Mouse (Mus musculus): ENCODE data around the gene Asap3. TPM values are rescaled to one million over a fixed set of nuclear protein-coding genes. Genes with fewer than 3 reads are reported as not detected.

The Asap3 gene
- total RNA-seq, 2 experiments from 2014 or later: 0.04 TPM; not detected in 1

GRCm38 (mm10) chr4:136248464-136249331 is 42.5 kb downstream of the Asap3 start:
- no peak for ATAC-seq (ENCODE audit: poor library complexity, severe bottlenecking)

- ATAC-seq (ENCODE audit: poor library complexity, severe bottlenecking): no peak
Observed at GRCm38 (mm10) chr4:136249332-136249647, 43.1 kb downstream of the Asap3 start.

GRCm38 (mm10) chr4:136249780-136250179 is 43.6 kb downstream of the Asap3 start:
- no peak for ATAC-seq (ENCODE audit: poor library complexity, severe bottlenecking)

- ATAC-seq (ENCODE audit: poor library complexity, severe bottlenecking): no peak
Observed at GRCm38 (mm10) chr4:136255919-136256318, 49.8 kb downstream of the Asap3 start.

- ATAC-seq (ENCODE audit: poor library complexity, severe bottlenecking): no peak
Observed at GRCm38 (mm10) chr4:136256696-136257095, 50.5 kb downstream of the Asap3 start.

- no peak for ATAC-seq (ENCODE audit: poor library complexity, severe bottlenecking)
Observed at GRCm38 (mm10) chr4:136259916-136260315, 53.8 kb downstream of the Asap3 start.

GRCm38 (mm10) chr4:136260491-136261180 is 54.5 kb downstream of the Asap3 start:
- peak; percentile 85 for ATAC-seq (ENCODE audit: poor library complexity, severe bottlenecking)

GRCm38 (mm10) chr4:136261912-136262311 is 55.7 kb downstream of the Asap3 start:
- ATAC-seq (ENCODE audit: poor library complexity, severe bottlenecking): no peak

GRCm38 (mm10) chr4:136263555-136263954 is 57.4 kb downstream of the Asap3 start:
- no peak for ATAC-seq (ENCODE audit: poor library complexity, severe bottlenecking)

GRCm38 (mm10) chr4:136266716-136267343 is 60.7 kb downstream of the Asap3 start:
- peak; percentile 99 for ATAC-seq (ENCODE audit: poor library complexity, severe bottlenecking)

- ATAC-seq (ENCODE audit: poor library complexity, severe bottlenecking): no peak
Observed at GRCm38 (mm10) chr4:136268912-136269311, 62.7 kb downstream of the Asap3 start.

- ATAC-seq (ENCODE audit: poor library complexity, severe bottlenecking): no peak
Observed at GRCm38 (mm10) chr4:136270648-136271047, 64.5 kb downstream of the Asap3 start.

- ATAC-seq (ENCODE audit: poor library complexity, severe bottlenecking): no peak
Observed at GRCm38 (mm10) chr4:136281097-136281496, 74.9 kb downstream of the Asap3 start.

GRCm38 (mm10) chr4:136281611-136282010 is 75.4 kb downstream of the Asap3 start:
- no peak for ATAC-seq (ENCODE audit: poor library complexity, severe bottlenecking)

- no peak for ATAC-seq (ENCODE audit: poor library complexity, severe bottlenecking)
Observed at GRCm38 (mm10) chr4:136282621-136283480, 76.7 kb downstream of the Asap3 start.

- ATAC-seq (ENCODE audit: poor library complexity, severe bottlenecking): no peak
Observed at GRCm38 (mm10) chr4:136283783-136284182, 77.6 kb downstream of the Asap3 start.

- ATAC-seq (ENCODE audit: poor library complexity, severe bottlenecking): no peak
Observed at GRCm38 (mm10) chr4:136284455-136284854, 78.3 kb downstream of the Asap3 start, which contains the start of gene Zfp46. Gene Zfp46, plus strand, starts transcription at chr4:136284683.

- ATAC-seq (ENCODE audit: poor library complexity, severe bottlenecking): no peak
Observed at GRCm38 (mm10) chr4:136284891-136285290, 78.7 kb downstream of the Asap3 start.

GRCm38 (mm10) chr4:136285348-136285810 is 79.2 kb downstream of the Asap3 start:
- ATAC-seq (ENCODE audit: poor library complexity, severe bottlenecking): peak; percentile 94

GRCm38 (mm10) chr4:136285811-136286371 is 79.7 kb downstream of the Asap3 start:
- peak; percentile 93 for ATAC-seq (ENCODE audit: poor library complexity, severe bottlenecking)

Data from megakaryocyte, adult 5-6 weeks (primary cell).